Mouse (Mus musculus): ENCODE measurements around the gene Mbtps1. TPM values are rescaled to one million over a fixed set of nuclear protein-coding genes. Genes with fewer than 3 reads are reported as not detected.

Mbtps1 gene
- polyA plus RNA-seq, 1 experiment, result 63.9 TPM

- H3K27me3 ChIP-seq (replicated peaks), result peaks cover 37% of the 10 kb centered on the region
- H3K4me3 ChIP-seq (replicated peaks), result no peak overlapping the region
- TF ChIP-seq GATA1 (IDR thresholded peaks at IDR 0.05; ENCODE audit: borderline replicate concordance, low read length), result no peak
- TF ChIP-seq FLI1 (IDR thresholded peaks at IDR 0.05; ENCODE audit: low read length), result no peak
- H3K36me3 ChIP-seq (replicated peaks; ENCODE audit: low read length), result no peaks in the 10 kb centered on the region
- H3K9me3 ChIP-seq, result no peaks in the 10 kb centered on the region
- peaks cover 47% of the 10 kb centered on the region for H3K4me1 ChIP-seq
Observed at GRCm38 (mm10) chr8:119580441-119581161, 22.1 kb upstream of the Mbtps1 start.

- H3K27me3 ChIP-seq (replicated peaks), result peaks cover 38% of the 10 kb centered on the region
- peaks cover 49% of the 10 kb centered on the region for H3K4me1 ChIP-seq
- H3K36me3 ChIP-seq (replicated peaks; ENCODE audit: low read length), result no peaks in the 10 kb centered on the region
- TF ChIP-seq FLI1 (IDR thresholded peaks at IDR 0.05; ENCODE audit: low read length), result no peak
- TF ChIP-seq GATA1 (IDR thresholded peaks at IDR 0.05; ENCODE audit: borderline replicate concordance, low read length), result no peak
- no peak overlapping the region for H3K4me3 ChIP-seq (replicated peaks)
- no peaks in the 10 kb centered on the region for H3K9me3 ChIP-seq
Observed at GRCm38 (mm10) chr8:119579096-119579495, 20.6 kb upstream of the Mbtps1 start.

GRCm38 (mm10) chr8:119575366-119575726 is 16.8 kb upstream of the Mbtps1 start:
- peaks cover 32% of the 10 kb centered on the region for H3K27me3 ChIP-seq (replicated peaks)
- peaks cover 12% of the 10 kb centered on the region for H3K36me3 ChIP-seq (replicated peaks; ENCODE audit: low read length)
- H3K4me3 ChIP-seq (replicated peaks), result peak overlapping the region; percentile 95
- TF ChIP-seq GATA1 (IDR thresholded peaks at IDR 0.05; ENCODE audit: borderline replicate concordance, low read length) (no peak), FLI1 (IDR thresholded peaks at IDR 0.05; ENCODE audit: low read length) (no peak)
- H3K9me3 ChIP-seq, result no peaks in the 10 kb centered on the region
- H3K4me1 ChIP-seq, result peaks cover 65% of the 10 kb centered on the region

- Histone ChIP-seq H3K4me3 (replicated peaks) (peak within 1 kb of the TSS; percentile 95), H3K27me3 (replicated peaks) (peaks cover 28% of the 10 kb centered on the region), H3K4me1 (peaks cover 67% of the 10 kb centered on the region), H3K36me3 (replicated peaks; ENCODE audit: low read length) (peaks cover 17% of the 10 kb centered on the region), H3K9me3 (no peaks in the 10 kb centered on the region)
- TF ChIP-seq GATA1 (IDR thresholded peaks at IDR 0.05; ENCODE audit: borderline replicate concordance, low read length), result no peak
- TF ChIP-seq FLI1 (IDR thresholded peaks at IDR 0.05; ENCODE audit: low read length), result no peak
Observed at GRCm38 (mm10) chr8:119574437-119575365, 16.2 kb upstream of the Mbtps1 start, which contains the start of the genes Hsdl1 and Dnaaf1. Gene Hsdl1 (minus strand): TSS chr8:119575183. Gene Dnaaf1 (plus strand): TSS chr8:119575235.

GRCm38 (mm10) chr8:119572411-119572810 is 13.9 kb upstream of the Mbtps1 start:
- TF ChIP-seq GATA1 (IDR thresholded peaks at IDR 0.05; ENCODE audit: borderline replicate concordance, low read length) (no peak), FLI1 (IDR thresholded peaks at IDR 0.05; ENCODE audit: low read length) (no peak)
- no peaks in the 10 kb centered on the region for H3K9me3 ChIP-seq
- peak overlapping the region; percentile 86 for H3K4me3 ChIP-seq (replicated peaks)
- H3K36me3 ChIP-seq (replicated peaks; ENCODE audit: low read length), result peaks cover 38% of the 10 kb centered on the region
- peaks cover 84% of the 10 kb centered on the region for H3K4me1 ChIP-seq
- H3K27me3 ChIP-seq (replicated peaks), result peaks cover 15% of the 10 kb centered on the region

- peaks cover 48% of the 10 kb centered on the region for H3K36me3 ChIP-seq (replicated peaks; ENCODE audit: low read length)
Observed at GRCm38 (mm10) chr8:119571135-119571534, 12.6 kb upstream of the Mbtps1 start.

GRCm38 (mm10) chr8:119569881-119570280 is 11.3 kb upstream of the Mbtps1 start:
- no peaks in the 10 kb centered on the region for H3K9me3 ChIP-seq
- peaks cover 82% of the 10 kb centered on the region for H3K4me1 ChIP-seq
- TF ChIP-seq GATA1 (IDR thresholded peaks at IDR 0.05; ENCODE audit: borderline replicate concordance, low read length), result no peak
- TF ChIP-seq FLI1 (IDR thresholded peaks at IDR 0.05; ENCODE audit: low read length), result no peak
- peaks cover 61% of the 10 kb centered on the region for H3K36me3 ChIP-seq (replicated peaks; ENCODE audit: low read length)
- H3K4me3 ChIP-seq (replicated peaks), result peak overlapping the region; percentile 76
- no peaks in the 10 kb centered on the region for H3K27me3 ChIP-seq (replicated peaks)

More at GRCm38 (mm10) chr8:119571135-119571534, 12.6 kb upstream of the Mbtps1 start:
- peak overlapping the region; percentile 86 for H3K4me3 ChIP-seq (replicated peaks)
- TF ChIP-seq FLI1 (IDR thresholded peaks at IDR 0.05; ENCODE audit: low read length), result no peak
- TF ChIP-seq GATA1 (IDR thresholded peaks at IDR 0.05; ENCODE audit: borderline replicate concordance, low read length), result peak; percentile 41; the same call in 1 of the 3 replicates
- peaks cover 84% of the 10 kb centered on the region for H3K4me1 ChIP-seq
- no peaks in the 10 kb centered on the region for H3K9me3 ChIP-seq
- peaks cover 6% of the 10 kb centered on the region for H3K27me3 ChIP-seq (replicated peaks)

GRCm38 (mm10) chr8:119568951-119569350 is 10.4 kb upstream of the Mbtps1 start:
- Histone ChIP-seq H3K36me3 (replicated peaks; ENCODE audit: low read length) (peaks cover 70% of the 10 kb centered on the region), H3K27me3 (replicated peaks) (no peaks in the 10 kb centered on the region), H3K4me3 (replicated peaks) (no peak overlapping the region), H3K9me3 (no peaks in the 10 kb centered on the region), H3K4me1 (peaks cover 77% of the 10 kb centered on the region)
- TF ChIP-seq FLI1 (IDR thresholded peaks at IDR 0.05; ENCODE audit: low read length) (no peak), GATA1 (IDR thresholded peaks at IDR 0.05; ENCODE audit: borderline replicate concordance, low read length) (no peak)

GRCm38 (mm10) chr8:119568251-119568650 is 9.7 kb upstream of the Mbtps1 start:
- Histone ChIP-seq H3K4me1 (peaks cover 70% of the 10 kb centered on the region), H3K4me3 (replicated peaks) (no peak overlapping the region), H3K36me3 (replicated peaks; ENCODE audit: low read length) (peaks cover 77% of the 10 kb centered on the region), H3K27me3 (replicated peaks) (no peaks in the 10 kb centered on the region), H3K9me3 (no peaks in the 10 kb centered on the region)
- TF ChIP-seq FLI1 (IDR thresholded peaks at IDR 0.05; ENCODE audit: low read length) (no peak), GATA1 (IDR thresholded peaks at IDR 0.05; ENCODE audit: borderline replicate concordance, low read length) (no peak)

All from megakaryocyte, embryonic 14.5 days (primary cell).